Mouse (Mus musculus) embryo, embryonic 11 days (tissue): ENCODE measurements at regions not wholly inside any gene's neighbourhood (a gene's known extent, or its start where the extent isn't known, plus 50 kb on each side); places are given as distances from the start of the nearest gene placed in this dataset.

Experiments used
- DNase-seq: peaks from one replicate; pipeline ENCODE4 v3.0.0-alpha.2; 2015

- DNase-seq: no peak
These were observed 105.4 kb downstream of the Ahr start for GRCm38 (mm10) chr12:35429473-35429872.

- no peak for DNase-seq
These were observed 115.6 kb downstream of the Ahr start for GRCm38 (mm10) chr12:35419206-35419605.

- DNase-seq: no peak
These were observed 116.9 kb downstream of the Ahr start for GRCm38 (mm10) chr12:35417943-35418342.

- DNase-seq: no peak
These were observed 118.3 kb downstream of the Ahr start for GRCm38 (mm10) chr12:35416583-35416982.

- no peak for DNase-seq
These were observed 122.1 kb downstream of the Ahr start for GRCm38 (mm10) chr12:35412715-35413114.

- DNase-seq: no peak
These were observed 126.4 kb downstream of the Ahr start for GRCm38 (mm10) chr12:35408461-35408860.

GRCm38 (mm10) chr12:35408044-35408443 lies 126.8 kb downstream of the Ahr start:
- no peak for DNase-seq

- no peak for DNase-seq
These were observed 133.0 kb downstream of the Ahr start for GRCm38 (mm10) chr12:35401853-35402252.

GRCm38 (mm10) chr12:35401219-35401618 lies 133.6 kb downstream of the Ahr start:
- DNase-seq: no peak

- no peak for DNase-seq
These were observed 139.6 kb downstream of the Ahr start for GRCm38 (mm10) chr12:35395211-35395610.

- DNase-seq: no peak
These were observed 142.7 kb downstream of the Ahr start for GRCm38 (mm10) chr12:35392111-35392510.

- no peak for DNase-seq
These were observed 144.6 kb downstream of the Ahr start for GRCm38 (mm10) chr12:35390266-35390665.

GRCm38 (mm10) chr12:35389839-35390238 lies 145.0 kb downstream of the Ahr start:
- no peak for DNase-seq

- DNase-seq: no peak
These were observed 150.6 kb downstream of the Ahr start for GRCm38 (mm10) chr12:35384211-35384610.

GRCm38 (mm10) chr12:35377266-35377665 lies 157.6 kb downstream of the Ahr start:
- no peak for DNase-seq

GRCm38 (mm10) chr12:35376365-35376764 lies 158.5 kb downstream of the Ahr start:
- DNase-seq: no peak

- no peak for DNase-seq
These were observed 176.9 kb downstream of the Ahr start for GRCm38 (mm10) chr12:35357901-35358300.

GRCm38 (mm10) chr12:35338191-35338954 lies 196.5 kb downstream of the Ahr start:
- DNase-seq: no peak

- DNase-seq: no peak
These were observed 198.5 kb downstream of the Ahr start for GRCm38 (mm10) chr12:35336314-35336713.

- DNase-seq: no peak
These were observed 200.3 kb downstream of the Ahr start for GRCm38 (mm10) chr12:35334344-35335075.

GRCm38 (mm10) chr12:35331303-35331702 lies 203.5 kb downstream of the Ahr start:
- DNase-seq: no peak

GRCm38 (mm10) chr12:35329699-35330098 lies 205.1 kb downstream of the Ahr start:
- no peak for DNase-seq

GRCm38 (mm10) chr12:35319571-35319970 lies 215.3 kb downstream of the Ahr start:
- DNase-seq: no peak

GRCm38 (mm10) chr12:35317046-35317445 lies 217.8 kb downstream of the Ahr start:
- DNase-seq: no peak
